Mouse (Mus musculus): ENCODE data around the gene Ccdc152.
"Not testable (repeated sequence)": the region's sequence is repeated elsewhere in the genome, so short reads cannot be mapped to it uniquely, and the experiment has no call there.

Ccdc152 gene

GRCm38 (mm10) chr15:3281216-3281615, 22.1 kb downstream of the Ccdc152 start:
- DNase-seq (ENCODE audit: extremely low read depth, insufficient read length, low spot score) = no peak

GRCm38 (mm10) chr15:3279242-3279641, 24.1 kb downstream of the Ccdc152 start:
- no peak for DNase-seq (ENCODE audit: extremely low read depth, insufficient read length, low spot score)

- no peak for DNase-seq (ENCODE audit: extremely low read depth, insufficient read length, low spot score)
Observed at GRCm38 (mm10) chr15:3277391-3277790, 25.9 kb downstream of the Ccdc152 start.

- DNase-seq (ENCODE audit: extremely low read depth, insufficient read length, low spot score) = no peak
Observed at GRCm38 (mm10) chr15:3273191-3273590, 30.1 kb downstream of the Ccdc152 start.

GRCm38 (mm10) chr15:3271216-3271615, 32.1 kb downstream of the Ccdc152 start:
- no peak for DNase-seq (ENCODE audit: extremely low read depth, insufficient read length, low spot score)

GRCm38 (mm10) chr15:3270646-3271077, 32.7 kb downstream of the Ccdc152 start:
- DNase-seq (ENCODE audit: extremely low read depth, insufficient read length, low spot score) = peak; percentile 68

GRCm38 (mm10) chr15:3269996-3270645, 33.2 kb downstream of the Ccdc152 start:
- no peak for DNase-seq (ENCODE audit: extremely low read depth, insufficient read length, low spot score)

GRCm38 (mm10) chr15:3269496-3269895, 33.8 kb downstream of the Ccdc152 start:
- DNase-seq (ENCODE audit: extremely low read depth, insufficient read length, low spot score) = no peak

DNA sequence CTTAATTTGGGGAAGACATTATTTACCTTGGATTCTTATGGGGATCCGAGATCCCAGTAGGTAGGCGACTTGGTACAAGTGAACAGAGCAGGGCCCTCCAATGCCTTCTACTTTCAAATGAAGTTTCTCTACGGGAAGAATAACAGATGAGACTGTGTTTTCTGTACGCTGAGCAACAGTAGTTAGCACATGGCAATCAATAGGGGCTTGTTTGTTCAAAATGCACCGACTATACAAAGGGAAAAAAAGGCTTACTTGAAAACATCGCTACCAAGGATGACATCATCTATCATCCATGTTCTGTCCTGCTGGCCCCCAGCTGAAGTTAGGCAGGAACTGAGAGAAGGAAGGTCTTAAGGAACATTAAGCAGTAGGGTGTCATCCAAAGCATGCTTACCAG, 35.1 kb downstream of the Ccdc152 start, which contains the start of gene Selenop:
Selenop (plus strand) TSS at position 301 of the 400 bp plus-strand sequence.
- no peak for DNase-seq (ENCODE audit: extremely low read depth, insufficient read length, low spot score)

- DNase-seq (ENCODE audit: extremely low read depth, insufficient read length, low spot score) = no peak
Observed at GRCm38 (mm10) chr15:3264828-3265227, 38.5 kb downstream of the Ccdc152 start.

DNA sequence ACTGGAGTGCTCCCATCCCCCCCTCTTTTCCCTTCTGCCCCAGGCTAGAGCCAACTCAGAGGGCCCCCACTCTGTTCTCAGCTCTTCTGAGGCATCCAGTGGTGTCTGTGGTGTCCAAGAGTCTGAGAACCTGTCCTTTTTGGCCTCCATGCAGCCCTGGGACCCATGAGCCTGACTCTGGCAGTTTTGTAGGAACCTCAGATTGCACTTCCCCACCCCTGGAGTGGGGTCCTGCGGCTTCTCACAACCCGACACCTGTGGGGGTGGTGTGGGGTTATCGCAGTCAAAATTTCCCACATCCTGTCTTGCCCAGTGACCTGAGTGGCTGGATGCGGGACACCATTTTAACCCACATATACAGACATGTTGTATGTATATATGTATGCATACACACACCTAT, 39.0 kb downstream of the Ccdc152 start:
- no peak for DNase-seq (ENCODE audit: extremely low read depth, insufficient read length, low spot score)

GRCm38 (mm10) chr15:3262883-3263282, 40.4 kb downstream of the Ccdc152 start:
- no peak for DNase-seq (ENCODE audit: extremely low read depth, insufficient read length, low spot score)

DNA sequence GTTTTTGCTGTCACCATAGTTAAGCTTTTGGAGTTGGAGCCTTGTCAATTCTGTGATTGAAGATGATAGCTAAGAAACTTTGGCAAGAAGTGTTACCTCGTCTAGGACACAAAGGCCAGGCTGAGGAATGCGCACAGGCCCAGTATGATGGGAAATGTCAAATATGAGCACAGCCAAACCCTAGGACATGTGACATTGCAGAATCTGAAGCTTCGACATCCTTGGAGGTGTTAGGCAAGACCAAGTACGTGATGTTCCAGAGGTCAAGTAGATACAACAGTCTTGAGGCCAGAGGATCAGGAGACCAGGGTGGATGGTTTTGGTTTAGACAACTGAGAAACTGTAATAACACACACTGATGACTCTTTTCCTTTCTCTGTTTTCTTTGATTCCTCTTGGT, 43.0 kb downstream of the Ccdc152 start:
- DNase-seq (ENCODE audit: extremely low read depth, insufficient read length, low spot score) = no peak

DNA sequence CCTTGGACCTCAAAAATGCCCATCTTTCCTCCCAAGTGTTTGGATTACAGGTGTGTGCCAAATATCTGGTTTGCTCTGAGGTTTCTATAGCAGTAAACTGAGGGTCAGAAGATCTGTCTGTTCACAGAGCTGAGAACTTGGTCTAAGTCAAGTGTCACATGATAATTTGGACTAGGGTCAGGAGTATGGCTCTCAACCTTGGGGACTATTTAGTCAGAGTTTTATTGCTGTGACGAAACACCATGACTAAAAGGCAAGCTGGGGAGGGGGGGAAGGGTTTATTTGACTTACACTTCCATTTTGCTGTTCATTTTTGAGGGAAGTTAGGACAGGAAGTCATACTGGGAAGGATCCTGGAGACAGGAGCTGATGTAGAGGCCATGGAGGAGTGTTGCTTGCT, 44.3 kb downstream of the Ccdc152 start:
- DNase-seq (ENCODE audit: extremely low read depth, insufficient read length, low spot score) = no peak

GRCm38 (mm10) chr15:3251718-3252067, 51.6 kb downstream of the Ccdc152 start:
- DNase-seq (ENCODE audit: extremely low read depth, insufficient read length, low spot score) = no peak

DNA sequence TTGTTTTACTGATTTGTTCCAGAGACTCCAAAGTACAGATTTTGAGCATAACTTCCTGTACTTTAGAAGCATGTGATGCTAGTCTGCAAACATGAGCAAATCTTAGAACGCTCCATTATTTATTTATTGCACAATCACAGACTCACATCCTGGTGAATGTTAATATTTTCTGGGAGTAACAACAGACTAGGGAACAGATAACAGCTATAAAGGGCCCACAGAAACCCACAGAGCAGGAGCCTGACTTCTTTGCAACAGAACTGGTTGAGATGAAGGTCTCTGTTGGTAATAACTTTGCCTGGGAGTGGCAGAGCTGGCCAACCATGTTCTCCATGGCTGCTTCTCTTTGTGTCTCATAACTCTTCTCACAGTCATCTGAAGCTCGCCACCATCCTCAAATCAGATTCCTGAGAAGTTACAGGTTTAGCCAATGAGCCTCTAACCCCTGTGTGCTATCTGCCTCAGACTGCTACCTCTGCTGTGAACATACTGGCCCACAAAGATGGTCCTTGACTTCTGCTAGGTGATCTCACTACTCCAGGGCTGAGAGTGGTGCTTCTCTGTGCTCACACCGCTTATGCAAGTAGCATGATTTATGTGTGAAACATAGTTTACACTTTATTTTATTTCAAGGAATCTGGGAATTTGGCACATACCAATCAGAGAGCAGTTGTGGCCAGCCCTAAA, 52.2 kb downstream of the Ccdc152 start:
- no peak for DNase-seq (ENCODE audit: extremely low read depth, insufficient read length, low spot score)

DNA sequence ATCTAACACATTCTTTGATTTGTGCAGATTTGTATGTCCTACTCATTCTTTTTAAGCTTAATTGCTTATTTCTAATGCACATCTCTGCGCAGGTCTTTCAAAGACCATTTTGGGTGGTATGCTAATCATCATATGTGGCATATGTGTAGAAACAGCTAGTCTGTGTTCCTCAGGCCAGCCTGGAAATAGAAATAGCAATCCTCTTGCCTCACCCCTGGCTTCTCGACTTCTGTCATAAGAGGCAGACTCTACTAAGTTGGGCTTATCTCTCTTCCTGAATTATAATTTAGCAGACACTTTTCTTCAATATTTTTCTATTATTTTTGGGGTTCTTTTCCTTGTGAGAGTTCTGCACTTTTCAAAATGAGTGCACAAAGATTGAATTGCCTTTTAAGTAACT, 52.7 kb downstream of the Ccdc152 start:
- DNase-seq (ENCODE audit: extremely low read depth, insufficient read length, low spot score) = no peak

DNA sequence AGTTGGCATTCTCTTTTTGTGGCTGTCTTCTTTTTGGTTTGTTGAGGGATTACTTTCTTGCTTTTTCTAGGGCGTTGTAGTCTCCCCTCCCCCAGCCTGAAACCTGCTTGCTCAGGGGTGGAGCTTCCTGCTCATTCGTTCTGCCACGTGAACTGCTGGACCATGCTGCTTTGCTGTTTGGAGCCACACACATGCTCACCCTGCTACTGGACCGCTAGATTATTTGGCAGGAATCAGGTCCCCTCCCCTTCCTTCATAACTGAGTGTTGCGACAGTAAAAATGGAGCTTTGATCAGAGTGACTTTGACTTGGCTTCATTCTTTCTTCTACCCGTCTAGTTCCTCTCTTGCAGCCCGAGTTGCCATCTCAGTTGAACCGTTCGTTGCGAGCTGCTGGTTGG, 58.3 kb downstream of the Ccdc152 start:
- not testable (repeated sequence) for DNase-seq (ENCODE audit: extremely low read depth, insufficient read length, low spot score)

GRCm38 (mm10) chr15:3237963-3238362, 65.4 kb downstream of the Ccdc152 start:
- no peak for DNase-seq (ENCODE audit: extremely low read depth, insufficient read length, low spot score)

DNA sequence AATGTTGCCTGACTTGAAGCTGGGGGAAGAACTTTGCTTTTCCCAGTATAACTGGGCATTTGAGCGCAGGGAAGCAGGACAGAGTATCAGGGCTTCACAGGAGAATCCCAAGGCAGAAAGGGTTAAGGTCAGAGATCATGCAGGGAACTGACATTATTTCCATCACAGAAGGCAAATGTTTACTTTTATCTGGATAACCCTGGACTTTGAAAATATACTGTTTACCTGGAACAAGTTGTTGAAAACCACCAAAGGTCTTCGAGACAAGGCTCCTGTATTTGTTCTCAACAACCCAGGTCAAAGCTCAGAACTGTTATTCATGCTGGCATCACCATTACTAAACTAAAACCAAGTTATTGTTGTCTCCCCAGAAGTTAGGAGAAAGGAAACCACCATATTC, 67.0 kb downstream of the Ccdc152 start:
- DNase-seq (ENCODE audit: extremely low read depth, insufficient read length, low spot score) = no peak

DNA sequence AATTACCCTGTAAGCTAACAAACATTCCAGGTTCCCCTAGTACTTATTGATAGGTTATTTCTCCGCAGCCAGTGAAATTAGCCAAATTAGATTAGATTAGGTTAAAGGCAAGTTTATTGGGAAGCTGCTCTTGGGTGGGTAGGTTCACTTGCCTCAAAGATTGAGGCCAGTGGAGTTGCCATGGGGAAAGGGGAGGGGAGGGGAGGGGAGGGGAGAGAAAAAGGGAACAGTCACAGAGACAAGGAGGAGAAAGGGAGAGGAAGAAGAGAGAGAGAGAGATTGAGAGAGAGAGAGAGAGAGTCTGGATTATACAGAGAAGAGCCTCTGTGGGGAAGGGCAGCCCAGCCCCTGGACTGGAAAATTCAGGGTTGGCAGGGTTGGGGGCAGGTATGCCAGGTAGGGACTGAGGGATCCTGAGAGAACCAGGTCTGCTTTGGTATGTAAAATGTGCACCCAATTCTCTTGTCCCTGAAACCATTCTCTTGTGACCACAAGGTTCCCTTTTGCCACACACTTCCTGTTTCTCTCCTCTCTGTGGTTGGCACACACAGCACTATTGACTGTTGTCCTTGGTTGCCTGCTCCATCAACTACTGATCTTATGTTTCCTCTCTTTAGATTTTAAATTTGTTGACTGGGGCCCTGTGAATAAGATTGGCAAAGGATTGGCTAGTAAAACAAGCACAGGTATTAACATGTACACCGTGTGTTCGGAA, 69.3 kb downstream of the Ccdc152 start:
- no peak for DNase-seq (ENCODE audit: extremely low read depth, insufficient read length, low spot score)
